In the genomic region with DNA sequence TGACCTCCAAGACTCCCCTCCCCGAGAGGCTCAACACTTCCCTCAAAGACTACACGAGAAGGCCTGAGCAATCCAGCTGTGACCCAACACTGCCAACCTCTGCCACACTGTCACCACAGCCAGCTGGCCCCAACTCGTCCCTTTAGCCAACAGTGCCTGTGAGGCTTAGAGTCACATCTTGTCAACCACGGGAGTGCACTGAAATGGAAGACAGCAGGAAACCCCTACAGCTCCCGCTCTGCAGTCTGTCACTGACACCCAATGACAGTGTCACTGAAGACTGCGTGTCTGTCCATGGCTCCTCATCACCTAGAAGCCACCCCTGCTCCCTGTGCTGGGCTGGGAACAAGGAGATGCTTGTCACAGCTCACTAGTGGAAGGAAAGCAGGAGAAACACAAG, we compare ENCODE assay signal across 22 mouse cellular contexts. TPM values are rescaled to one million over a fixed set of nuclear protein-coding genes. Genes with fewer than 3 reads are reported as not detected.
DNase-seq lines count a peak whose midpoint lies in the region; ATAC-seq and TF ChIP-seq lines count a peak whose summit lies in the region.
"Had no signal": no experiment of that assay in that cellular context is flagged by ENCODE, and none has a peak within 500 bp of the region (broad histone marks: within the 10 kb centered on the region; RNA-seq: fewer than 3 reads in every experiment).

No protein-coding gene starts in this region.

- H3K9me3 ChIP-seq in heart, postnatal 0 days (replicated peaks; ENCODE audit: control insufficient read depth, low read length), result no peaks in the 10 kb centered on the region
- H3K9me3 ChIP-seq: embryonic facial prominence, embryonic 15.5 days; forebrain, embryonic 10.5 days; limb, embryonic 13.5 days; liver, embryonic 15.5 days; neural tube, embryonic 12.5 days had no signal

- WGBS in heart, postnatal 0 days, result 27% methylated on average over 6 of the region's 6 CpGs
- WGBS in heart, adult 2 months, result 44% methylated on average over 6 of the region's 6 CpGs

- intact Hi-C loops in heart, adult 2 months (cut with DNase I), result no loop called here

- no peak overlapping the region for H3K27ac ChIP-seq in heart, postnatal 0 days (ENCODE audit: low read depth)
- no peak overlapping the region for H3K27ac ChIP-seq in heart, adult 2 months
- peak overlapping the region; percentile 46; the same call in 1 of the 2 replicates for H3K27ac ChIP-seq in brown adipose tissue, adult 24 weeks (replicated peaks; ENCODE audit: low read depth, low read length)
- H3K27ac ChIP-seq: embryonic facial prominence, embryonic 15.5 days; forebrain, embryonic 10.5 days; limb, embryonic 13.5 days; liver, embryonic 15.5 days; neural tube, embryonic 12.5 days; stomach, postnatal 0 days had no signal

- ATAC-seq in heart, postnatal 0 days (ENCODE audit: insufficient read depth, low read depth), result peak; percentile 33; the same call in 1 of the 2 replicates

- no peak for TF ChIP-seq EP300 in heart, postnatal 0 days (IDR thresholded peaks at IDR 0.05; ENCODE audit: low read depth)
- TF ChIP-seq EP300 in heart, adult 2 months (IDR thresholded peaks at IDR 0.05; ENCODE audit: insufficient read depth, low read depth, low read length), result no peak

- H3K4me3 ChIP-seq in heart, postnatal 0 days (ENCODE audit: low read depth, low read length), result no peak overlapping the region
- no peak overlapping the region for H3K4me3 ChIP-seq in heart, adult 2 months
- H3K4me3 ChIP-seq in brown adipose tissue, adult 24 weeks (ENCODE audit: insufficient read depth, low read depth, low read length), result no peak overlapping the region
- H3K4me3 ChIP-seq: embryonic facial prominence, embryonic 15.5 days; forebrain, embryonic 10.5 days; limb, embryonic 13.5 days; liver, embryonic 15.5 days; neural tube, embryonic 12.5 days had no signal

- H3K79me2 ChIP-seq in heart, adult 2 months (replicated peaks; ENCODE audit: control insufficient read depth, insufficient read depth, low read length), result no peaks in the 10 kb centered on the region

- no peaks in the 10 kb centered on the region for H3K4me1 ChIP-seq in heart, postnatal 0 days (ENCODE audit: control insufficient read depth, insufficient read depth)
- H3K4me1 ChIP-seq in heart, adult 2 months (ENCODE audit: control insufficient read depth, insufficient read depth, low read length), result no peaks in the 10 kb centered on the region
- H3K4me1 ChIP-seq in brown adipose tissue, adult 24 weeks (ENCODE audit: control insufficient read depth, insufficient read depth, insufficient read length, low read length), result no peaks in the 10 kb centered on the region; the same call in 1 of the 2 replicates
- H3K4me1 ChIP-seq: embryonic facial prominence, embryonic 15.5 days; neural tube, embryonic 12.5 days had no signal

- no peak overlapping the region for H3K9ac ChIP-seq in heart, postnatal 0 days (replicated peaks; ENCODE audit: low read depth, low read length)
- no peak overlapping the region for H3K9ac ChIP-seq in heart, adult 2 months (ENCODE audit: low read depth, low read length)
- H3K9ac ChIP-seq: embryonic facial prominence, embryonic 15.5 days; limb, embryonic 13.5 days; liver, embryonic 15.5 days; neural tube, embryonic 12.5 days had no signal

- TF ChIP-seq POLR2A in heart, adult 2 months (IDR thresholded peaks at IDR 0.05; ENCODE audit: insufficient read depth, low read depth, low read length), result no peak

- H3K27me3 ChIP-seq in heart, postnatal 0 days (ENCODE audit: control insufficient read depth, insufficient read depth, low read length), result no peaks in the 10 kb centered on the region
- no peaks in the 10 kb centered on the region for H3K27me3 ChIP-seq in heart, adult 2 months (ENCODE audit: control insufficient read depth, insufficient read depth, low read length)
- H3K27me3 ChIP-seq: CH12.LX; embryonic facial prominence, embryonic 15.5 days; limb, embryonic 13.5 days; liver, embryonic 15.5 days; neural tube, embryonic 12.5 days had no signal

- no peak overlapping the region for H3K4me2 ChIP-seq in heart, postnatal 0 days (ENCODE audit: low read depth, low read length)
- H3K4me2 ChIP-seq: embryonic facial prominence, embryonic 15.5 days; limb, embryonic 13.5 days; liver, embryonic 15.5 days; neural tube, embryonic 12.5 days had no signal

- 0 out of 2 replicates have a peak, but pooled peaks cover 7% of the 10 kb centered on the region for H3K36me3 ChIP-seq in heart, postnatal 0 days (replicated peaks; ENCODE audit: control insufficient read depth, insufficient read depth, low read length)
- H3K36me3 ChIP-seq in heart, adult 2 months (ENCODE audit: control insufficient read depth, insufficient read depth, low read length), result no peaks in the 10 kb centered on the region
- H3K36me3 ChIP-seq: liver, embryonic 15.5 days had no signal

- no peak for TF ChIP-seq CTCF in heart, postnatal 0 days (IDR thresholded peaks at IDR 0.05; ENCODE audit: low read depth)
- TF ChIP-seq CTCF in heart, adult 2 months (IDR thresholded peaks at IDR 0.05), result no peak

- peak; percentile 38 to 49 for DNase-seq in cerebellum, postnatal 10 days
- DNase-seq in cerebellum, adult 9-10 months, result no peak
- DNase-seq in heart, postnatal 0 days (ENCODE audit: low spot score), result no peak
- DNase-seq in heart, adult 2 months, result no peak
- peak; percentile 58 for DNase-seq in lung, postnatal 36 days
- no peak for DNase-seq in spleen, postnatal 14 days (ENCODE audit: low spot score in 2 of 2)
- DNase-seq: adrenal gland, adult 2 months; cerebellum, adult 8-10 months; kidney, adult 18-20 months; kidney, postnatal 14 days; right cerebral cortex, postnatal 14 days; thymus, postnatal 14 days had no signal

RNA-seq across cellular contexts. Expression of gene Setd4, which starts 22.7 kb away (rescaled TPM):
- 3.2 and 5.3 TPM in 2 replicates for total RNA-seq in heart, postnatal 0 days (2014; rRNA removed; ENCODE audit: low replicate concordance)
- polyA plus RNA-seq in heart, postnatal 0 days (2015; fragmentation: Nextera tagmentation; extraction: Ambion mirVana), result 3.7 TPM in 2 replicates
- under 1 TPM; 0.70 to 0.96 TPM for total RNA-seq in heart, adult 2 months (2021)
- 3.7 and 4.6 TPM in 2 replicates for polyA plus RNA-seq in heart, adult 2 months (2012; rRNA removed)
- 2.4 and 4.6 TPM in 2 replicates for polyA plus RNA-seq in brown adipose tissue, adult 24 weeks (2012; ENCODE audit: insufficient read depth, insufficient read length, missing spikeins)

RNA-seq across cellular contexts. Expression of gene Cbr1, which starts 24.5 kb away (rescaled TPM):
- 17.2 and 55.5 TPM in 2 replicates for total RNA-seq in heart, postnatal 0 days (2014; rRNA removed; ENCODE audit: low replicate concordance)
- polyA plus RNA-seq in heart, postnatal 0 days (2015; fragmentation: Nextera tagmentation; extraction: Ambion mirVana), result 54.5 and 56.1 TPM in 2 replicates
- total RNA-seq in heart, adult 2 months (2021), result 10 to 100 TPM; 28.3 to 32.0 TPM
- polyA plus RNA-seq in heart, adult 2 months (2012; rRNA removed), result 45.5 and 46.8 TPM in 2 replicates
- polyA plus RNA-seq in brown adipose tissue, adult 24 weeks (2012; ENCODE audit: insufficient read depth, insufficient read length, missing spikeins), result 91.1 and 93.4 TPM in 2 replicates

RNA-seq across cellular contexts. Expression of gene Gm5678, which starts 46.8 kb away (rescaled TPM):
- not detected in 2 replicates for total RNA-seq in heart, postnatal 0 days (2014; rRNA removed; ENCODE audit: low replicate concordance)
- not detected in 2 replicates for polyA plus RNA-seq in heart, postnatal 0 days (2015; fragmentation: Nextera tagmentation; extraction: Ambion mirVana)
- 1 to 10 TPM; 1.6 to 2.5 TPM for total RNA-seq in heart, adult 2 months (2021)
- polyA plus RNA-seq in heart, adult 2 months (2012; rRNA removed), result not detected in 2 replicates
- polyA plus RNA-seq in brown adipose tissue, adult 24 weeks (2012; ENCODE audit: insufficient read depth, insufficient read length, missing spikeins), result not detected in 2 replicates
- total RNA-seq: CH12.LX; monocyte, adult 5-6 weeks had no signal
- polyA plus RNA-seq: adrenal gland, adult 2 months; embryonic facial prominence, embryonic 15.5 days; forebrain, embryonic 10.5 days; limb, embryonic 13.5 days; liver, embryonic 15.5 days; neural tube, embryonic 12.5 days; spleen, adult 2 months had no signal

Comparison
In these comparisons a context has a peak if more than half of its experiments do, and no peak if none do; other contexts are left out.
1. DNase-seq: peak in cerebellum, postnatal 10 days (2 of 2) and lung, postnatal 36 days (single experiment); none in cerebellum, adult 9-10 months (single experiment), heart, postnatal 0 days (single experiment), heart, adult 2 months (0 of 2) and spleen, postnatal 14 days (0 of 2).